Mouse (Mus musculus) hindbrain, embryonic 15.5 days (tissue): Measurements from ENCODE around the gene Rnf183. TPM values are rescaled to one million over a fixed set of nuclear protein-coding genes. Genes with fewer than 3 reads are reported as not detected.

Experiments used
- ATAC-seq: fragments of 200-750 bp; cut with Nextera tagmentation; 2 replicates; pipeline ENCODE4 v1.8.0; 2017; ENCODE audit warnings: low read depth, moderate number of reproducible peaks, moderate TSS enrichment; ENCODE audit not compliant: low FRiP score
- H3K27ac ChIP-seq: fragments of 300-500 bp; sonication (generic); replicated peaks from 2 replicates; pipeline ENCODE4 v1.5.1; 2015; ENCODE audit warnings: mild to moderate bottlenecking, inconsistent platforms
- H3K27me3 ChIP-seq: fragments of 300-500 bp; sonication (generic); 2 replicates; pipeline ENCODE4 v1.6.1; 2015; ENCODE audit warnings: control low read depth, inconsistent platforms
- H3K36me3 ChIP-seq: fragments of 300-500 bp; sonication (generic); 2 replicates; pipeline ENCODE4 v1.6.1; 2015; ENCODE audit warnings: control low read depth, inconsistent platforms
- H3K4me1 ChIP-seq: fragments of 300-500 bp; sonication (generic); replicated peaks from 2 replicates; pipeline ENCODE4 v1.6.1; 2015; ENCODE audit warnings: control low read depth, inconsistent platforms
- H3K4me2 ChIP-seq: fragments of 300-500 bp; sonication (generic); 2 replicates; pipeline ENCODE4 v1.6.1; 2015; ENCODE audit warnings: moderate library complexity, mild to moderate bottlenecking, inconsistent platforms
- H3K4me3 ChIP-seq: fragments of 300-500 bp; sonication (generic); 2 replicates; pipeline ENCODE4 v1.5.1; 2015; ENCODE audit warnings: mild to moderate bottlenecking, inconsistent platforms
- H3K9ac ChIP-seq: fragments of 300-500 bp; sonication (generic); 2 replicates; pipeline ENCODE4 v1.6.1; 2015; ENCODE audit warnings: inconsistent platforms
- H3K9me3 ChIP-seq: fragments of 300-500 bp; sonication (generic); 2 replicates; pipeline ENCODE4 v1.6.1; 2016; ENCODE audit warnings: control low read depth, inconsistent platforms
- WGBS: fragments of 180-500 bp; shearing (Covaris S2); methylation state at CpG from one replicate; pipeline ENCODE4 v1.1.7; 2015; 5-methylcytosine and 5-hydroxymethylcytosine counted together
- polyA plus RNA-seq: library from polyadenylated mRNA; unstranded; fragments of >200 nt; fragmentation: Nextera tagmentation; extraction: Ambion mirVana; gene quantifications from 2 replicates; pipeline ENCODE4 v1.2.1, GENCODE M21; 2015

The Rnf183 gene
- polyA plus RNA-seq, 1 experiment from 2014 or later: 0.27 TPM

- Histone ChIP-seq H3K27me3 (no peaks in the 10 kb centered on the region), H3K27ac (no peak overlapping the region), H3K4me3 (no peak overlapping the region), H3K4me2 (no peak overlapping the region), H3K36me3 (peaks cover 27% of the 10 kb centered on the region), H3K4me1 (no peaks in the 10 kb centered on the region), H3K9ac (no peak overlapping the region), H3K9me3 (no peaks in the 10 kb centered on the region)
- 82% methylated on average over 17 of the region's 17 CpGs for WGBS
- ATAC-seq: no peak
Observed at GRCm38 (mm10) chr4:62427978-62428758, 6.9 kb downstream of the Rnf183 start.

- 92% methylated on average over 4 of the region's 4 CpGs for WGBS
- Histone ChIP-seq H3K4me3 (no peak overlapping the region), H3K27me3 (no peaks in the 10 kb centered on the region), H3K36me3 (peaks cover 50% of the 10 kb centered on the region), H3K9me3 (no peaks in the 10 kb centered on the region), H3K9ac (no peak overlapping the region), H3K4me2 (no peak overlapping the region), H3K27ac (no peak overlapping the region), H3K4me1 (no peaks in the 10 kb centered on the region)
- ATAC-seq: no peak
Observed at GRCm38 (mm10) chr4:62425891-62426290, 9.2 kb downstream of the Rnf183 start.

GRCm38 (mm10) chr4:62419091-62419490, 16.0 kb downstream of the Rnf183 start:
- Histone ChIP-seq H3K36me3 (peaks cover 97% of the 10 kb centered on the region), H3K4me2 (no peak overlapping the region), H3K4me1 (no peaks in the 10 kb centered on the region), H3K27ac (no peak overlapping the region), H3K9ac (no peak overlapping the region), H3K4me3 (no peak overlapping the region), H3K9me3 (no peaks in the 10 kb centered on the region), H3K27me3 (no peaks in the 10 kb centered on the region)
- 95% methylated on average over 6 of the region's 6 CpGs for WGBS
- no peak for ATAC-seq

- no peak overlapping the region for H3K4me3 ChIP-seq
- ATAC-seq: no peak
- 87% methylated on average over 8 of the region's 8 CpGs for WGBS
- H3K9ac ChIP-seq: no peak overlapping the region
- no peaks in the 10 kb centered on the region for H3K9me3 ChIP-seq
- no peaks in the 10 kb centered on the region for H3K27me3 ChIP-seq
- H3K36me3 ChIP-seq: peaks cover 94% of the 10 kb centered on the region
- no peak overlapping the region for H3K4me2 ChIP-seq
- H3K4me1 ChIP-seq: no peaks in the 10 kb centered on the region
- H3K27ac ChIP-seq: no peak overlapping the region
Observed at GRCm38 (mm10) chr4:62418448-62418847, 16.6 kb downstream of the Rnf183 start.

GRCm38 (mm10) chr4:62411606-62412005, 23.4 kb downstream of the Rnf183 start:
- no peaks in the 10 kb centered on the region for H3K9me3 ChIP-seq
- H3K27me3 ChIP-seq: no peaks in the 10 kb centered on the region
- no peak overlapping the region for H3K9ac ChIP-seq
- no peak for ATAC-seq
- no peak overlapping the region for H3K4me3 ChIP-seq
- WGBS: 97% methylated on average over 10 of the region's 10 CpGs
- H3K4me1 ChIP-seq: peaks cover 22% of the 10 kb centered on the region
- H3K4me2 ChIP-seq: no peak overlapping the region
- H3K36me3 ChIP-seq: peaks cover 41% of the 10 kb centered on the region
- H3K27ac ChIP-seq: no peak overlapping the region

- Histone ChIP-seq H3K27ac (no peak overlapping the region), H3K4me3 (no peak overlapping the region), H3K4me2 (peak overlapping the region; percentile 68), H3K9ac (no peak overlapping the region), H3K4me1 (peaks cover 30% of the 10 kb centered on the region), H3K9me3 (no peaks in the 10 kb centered on the region), H3K36me3 (peaks cover 29% of the 10 kb centered on the region), H3K27me3 (no peaks in the 10 kb centered on the region)
- ATAC-seq: no peak
- 92% methylated on average over 2 of the region's 2 CpGs for WGBS
Observed at GRCm38 (mm10) chr4:62410325-62410724, 24.7 kb downstream of the Rnf183 start.

GRCm38 (mm10) chr4:62409615-62410014, 25.4 kb downstream of the Rnf183 start:
- Histone ChIP-seq H3K9ac (peak overlapping the region; percentile 78), H3K4me2 (peak overlapping the region; percentile 68), H3K9me3 (no peaks in the 10 kb centered on the region), H3K4me1 (peaks cover 35% of the 10 kb centered on the region), H3K27me3 (no peaks in the 10 kb centered on the region), H3K36me3 (peaks cover 22% of the 10 kb centered on the region), H3K4me3 (peak overlapping the region; percentile 62), H3K27ac (peak overlapping the region; percentile 79)
- 34% methylated on average over 6 of the region's 6 CpGs for WGBS
- ATAC-seq: no peak

- H3K4me3 ChIP-seq: peak within 1 kb of the TSS; percentile 62
- H3K9me3 ChIP-seq: no peaks in the 10 kb centered on the region
- ATAC-seq: peak; percentile 99
- H3K27me3 ChIP-seq: no peaks in the 10 kb centered on the region
- peaks cover 41% of the 10 kb centered on the region for H3K4me1 ChIP-seq
- H3K27ac ChIP-seq: peak within 1 kb of the TSS; percentile 84
- peaks cover 19% of the 10 kb centered on the region for H3K36me3 ChIP-seq
- WGBS: under 1% methylated on average over 39 of the region's 39 CpGs
- H3K9ac ChIP-seq: peak within 1 kb of the TSS; percentile 78
- peak within 1 kb of the TSS; percentile 68 for H3K4me2 ChIP-seq
Observed at GRCm38 (mm10) chr4:62408601-62409282, 26.3 kb downstream of the Rnf183 start, which contains the start of the genes Cdc26 and Prpf4. TSS of gene Cdc26 (minus strand) at chr4:62408642. TSS of gene Prpf4 (plus strand) at chr4:62408797.

- Histone ChIP-seq H3K27ac (peak overlapping the region; percentile 84), H3K4me3 (peak overlapping the region; percentile 62), H3K9me3 (no peaks in the 10 kb centered on the region), H3K36me3 (peaks cover 13% of the 10 kb centered on the region), H3K4me2 (peak overlapping the region; percentile 68), H3K9ac (peak overlapping the region; percentile 69), H3K4me1 (peaks cover 41% of the 10 kb centered on the region), H3K27me3 (no peaks in the 10 kb centered on the region)
- peak; percentile 69 for ATAC-seq
- under 1% methylated on average over 35 of the region's 35 CpGs for WGBS
Observed at GRCm38 (mm10) chr4:62407730-62408582, 27.1 kb downstream of the Rnf183 start.

- no peak for ATAC-seq
- no peaks in the 10 kb centered on the region for H3K9me3 ChIP-seq
- H3K9ac ChIP-seq: no peak overlapping the region
- 74% methylated on average over 4 of the region's 4 CpGs for WGBS
- H3K36me3 ChIP-seq: peaks cover 18% of the 10 kb centered on the region
- H3K4me1 ChIP-seq: peaks cover 38% of the 10 kb centered on the region
- no peaks in the 10 kb centered on the region for H3K27me3 ChIP-seq
- no peak overlapping the region for H3K4me2 ChIP-seq
- H3K27ac ChIP-seq: no peak overlapping the region
- no peak overlapping the region for H3K4me3 ChIP-seq
Observed at GRCm38 (mm10) chr4:62406133-62406532, 28.9 kb downstream of the Rnf183 start.

- H3K36me3 ChIP-seq: peaks cover 66% of the 10 kb centered on the region
- WGBS: 92% methylated on average over 3 of the region's 3 CpGs
Observed at GRCm38 (mm10) chr4:62398956-62399355, 36.1 kb downstream of the Rnf183 start.

More at GRCm38 (mm10) chr4:62398956-62399355, 36.1 kb downstream of the Rnf183 start:
- Histone ChIP-seq H3K4me2 (no peak overlapping the region), H3K9me3 (no peaks in the 10 kb centered on the region), H3K27me3 (no peaks in the 10 kb centered on the region), H3K4me3 (no peak overlapping the region), H3K9ac (no peak overlapping the region), H3K4me1 (no peaks in the 10 kb centered on the region), H3K27ac (no peak overlapping the region)
- ATAC-seq: no peak
